Mouse (Mus musculus): ENCODE measurements around the gene Borcs6.
A peak's percentile ranks its signal among the peaks of the same experiment; 100 is the strongest.

The Borcs6 gene

DNA sequence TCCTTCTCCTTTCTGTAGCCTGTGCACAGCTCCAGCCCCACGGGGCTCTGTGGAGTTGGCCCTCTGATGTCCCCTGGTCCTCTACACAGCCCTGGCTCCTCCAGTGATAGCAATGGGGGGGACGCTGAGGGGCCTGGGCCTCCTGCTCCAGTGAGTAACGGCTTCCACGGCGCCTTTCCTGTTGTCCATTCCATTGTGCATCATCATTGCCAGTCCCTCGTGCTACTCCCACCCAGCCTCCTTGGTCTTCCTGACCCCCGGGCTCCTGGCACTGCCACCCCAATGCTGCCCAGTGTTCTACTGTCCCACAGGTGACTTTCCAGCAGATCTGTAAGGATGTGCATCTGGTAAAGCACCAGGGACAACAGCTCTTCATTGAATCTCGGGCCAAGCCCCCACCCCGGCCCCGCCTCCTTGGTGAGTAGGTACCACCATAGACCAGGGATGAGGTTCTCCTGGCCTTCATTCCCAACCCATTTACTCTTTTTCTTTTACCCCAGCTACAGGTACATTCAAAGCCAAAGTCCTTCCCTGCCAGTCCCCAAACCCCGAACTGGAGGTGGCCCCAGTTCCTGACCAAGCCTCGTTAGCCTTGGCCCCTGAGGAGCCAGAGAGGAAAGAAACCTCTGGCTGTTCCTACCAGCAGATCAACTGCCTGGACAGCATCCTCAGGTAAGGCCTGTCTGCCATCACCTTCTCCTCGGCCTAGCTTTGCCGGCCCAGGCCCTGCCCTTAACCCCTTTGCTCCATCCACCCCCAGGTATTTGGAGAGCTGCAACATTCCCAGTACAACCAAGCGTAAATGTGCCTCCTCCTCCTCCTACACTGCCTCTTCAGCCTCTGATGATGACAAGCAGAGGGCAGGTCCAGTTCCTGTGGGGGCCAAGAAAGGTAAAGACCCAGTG lies 44.3 kb downstream of the Borcs6 start:
- no peak for DNase-seq (ENCODE audit: low spot score)

DNA sequence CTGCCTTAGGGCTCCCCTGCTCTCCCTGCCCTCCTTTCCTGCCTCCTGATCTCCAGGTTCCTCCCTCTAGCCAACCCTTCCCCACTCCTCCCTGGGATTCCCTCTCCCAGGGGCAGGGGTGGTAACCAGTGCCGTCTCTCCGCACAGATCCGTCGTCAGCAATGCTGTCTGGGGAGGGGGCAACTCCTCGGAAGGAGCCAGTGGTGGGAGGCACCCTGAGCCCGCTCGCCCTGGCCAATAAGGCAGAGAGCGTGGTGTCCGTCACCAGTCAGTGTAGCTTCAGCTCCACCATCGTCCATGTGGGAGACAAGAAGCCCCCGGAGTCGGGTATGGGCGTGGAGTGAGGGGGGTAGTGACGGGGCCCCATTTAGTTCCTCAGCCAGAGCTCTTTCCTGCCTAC lies 45.0 kb downstream of the Borcs6 start:
- DNase-seq (ENCODE audit: low spot score) = no peak

DNA sequence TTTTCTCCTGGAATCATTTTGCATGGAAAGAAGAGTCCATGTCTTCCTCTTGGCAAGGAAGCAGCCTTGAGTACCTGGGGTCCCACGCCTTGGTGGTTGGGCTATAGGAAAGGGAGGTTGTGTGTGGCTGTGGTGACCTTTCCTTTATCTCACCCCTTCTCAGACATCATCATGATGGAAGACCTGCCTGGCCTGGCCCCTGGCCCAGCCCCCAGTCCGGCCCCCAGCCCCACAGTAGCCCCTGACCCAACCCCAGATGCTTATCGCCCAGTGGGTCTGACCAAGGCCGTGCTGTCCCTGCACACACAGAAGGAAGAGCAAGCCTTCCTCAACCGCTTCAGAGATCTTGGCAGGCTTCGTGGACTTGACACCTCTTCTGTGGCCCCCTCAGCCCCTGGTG lies 45.7 kb downstream of the Borcs6 start:
- DNase-seq (ENCODE audit: low spot score) = no peak

DNA sequence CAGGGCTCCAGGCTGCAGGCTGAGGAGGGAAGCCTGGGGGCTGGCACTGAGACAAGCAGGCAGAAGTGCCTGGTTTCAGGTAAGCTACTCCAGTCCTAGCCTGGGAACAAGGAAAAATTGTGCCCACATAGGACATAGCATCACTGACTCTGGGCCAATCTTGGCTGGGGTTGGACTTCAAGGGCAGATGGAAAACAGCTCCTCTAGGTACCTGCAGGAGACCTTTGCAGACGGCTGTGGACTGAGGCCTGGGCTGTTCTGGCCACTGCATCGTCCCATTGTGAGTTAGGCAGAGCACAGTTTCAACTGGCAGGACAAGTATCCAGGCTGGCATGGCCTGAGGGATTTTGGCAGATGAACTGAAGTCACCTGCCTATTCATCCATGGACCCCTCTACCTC lies 46.3 kb downstream of the Borcs6 start:
- no peak for DNase-seq (ENCODE audit: low spot score)

DNA sequence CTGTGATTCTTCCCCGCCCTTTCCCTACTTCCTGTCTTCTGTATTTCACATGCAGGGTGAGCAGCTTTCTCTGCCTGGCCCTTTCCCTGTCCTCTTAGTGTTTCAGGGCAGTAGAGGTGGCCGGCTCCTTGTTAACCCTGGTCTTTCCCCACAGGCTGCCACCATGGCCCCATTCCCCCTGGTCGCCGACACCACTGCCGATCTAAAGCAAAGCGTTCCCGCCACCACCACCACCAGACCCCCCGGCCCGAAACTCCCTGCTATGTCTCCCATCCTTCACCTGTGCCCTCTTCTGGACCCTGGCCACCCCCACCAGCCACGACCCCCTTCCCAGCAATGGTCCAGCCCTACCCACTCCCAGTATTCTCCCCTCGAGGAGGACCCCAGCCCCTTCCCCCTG lies 46.8 kb downstream of the Borcs6 start:
- no peak for DNase-seq (ENCODE audit: low spot score)

DNA sequence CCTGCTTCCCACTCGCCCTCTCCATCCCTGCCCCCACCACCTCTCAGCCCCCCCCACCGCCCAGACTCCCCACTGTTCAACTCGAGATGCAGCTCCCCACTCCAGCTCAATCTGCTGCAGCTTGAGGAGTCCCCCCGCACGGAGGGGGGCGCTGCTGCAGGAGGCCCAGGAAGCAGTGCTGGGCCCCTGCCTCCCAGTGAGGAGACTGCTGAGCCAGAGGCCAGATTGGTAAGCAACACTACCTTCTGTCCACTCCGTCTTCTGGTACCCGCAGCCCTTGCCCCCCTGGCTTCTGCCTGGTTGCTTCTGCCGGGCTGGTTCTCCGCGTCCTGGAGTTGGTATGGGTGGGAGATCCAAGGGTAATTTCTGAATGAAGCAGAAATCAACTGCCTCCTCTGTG lies 47.3 kb downstream of the Borcs6 start:
- no peak for DNase-seq (ENCODE audit: low spot score)

DNA sequence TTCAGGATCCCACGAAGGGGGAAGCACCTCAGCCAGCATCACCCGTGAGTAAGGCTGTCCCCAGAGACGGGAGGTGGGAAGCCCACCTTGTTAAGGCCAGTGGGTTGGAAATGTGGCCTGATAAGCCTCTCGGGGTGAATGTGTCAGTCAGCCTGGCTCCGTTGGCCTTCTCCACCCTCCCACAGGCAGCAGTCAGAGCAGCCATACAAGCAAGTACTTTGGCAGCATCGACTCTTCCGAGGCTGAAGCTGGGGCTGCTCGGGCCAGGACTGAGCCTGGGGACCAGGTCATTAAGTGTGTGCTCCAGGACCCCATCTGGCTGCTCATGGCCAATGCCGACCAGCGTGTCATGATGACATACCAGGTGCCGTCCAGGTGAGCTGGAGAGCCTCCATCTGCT lies 48.2 kb downstream of the Borcs6 start:
- DNase-seq (ENCODE audit: low spot score) = no peak

DNA sequence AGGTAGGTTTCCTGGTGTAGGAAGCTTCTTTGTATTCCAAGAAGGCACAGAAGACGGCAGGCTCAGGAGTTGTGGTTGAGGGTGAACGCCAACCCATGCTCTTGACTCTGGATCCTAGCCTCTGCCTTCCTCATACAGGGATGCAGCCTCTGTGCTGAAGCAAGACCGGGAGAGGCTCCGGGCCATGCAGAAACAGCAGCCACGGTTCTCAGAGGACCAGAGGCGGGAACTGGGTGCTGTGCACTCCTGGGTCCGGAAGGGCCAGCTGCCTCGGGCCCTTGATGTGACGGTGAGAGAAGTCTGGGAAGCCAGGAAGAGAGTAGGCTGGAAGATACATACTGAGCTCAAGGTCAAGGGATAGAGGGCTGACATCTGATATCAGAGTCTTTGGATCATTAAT lies 48.7 kb downstream of the Borcs6 start:
- DNase-seq (ENCODE audit: low spot score) = no peak

DNA sequence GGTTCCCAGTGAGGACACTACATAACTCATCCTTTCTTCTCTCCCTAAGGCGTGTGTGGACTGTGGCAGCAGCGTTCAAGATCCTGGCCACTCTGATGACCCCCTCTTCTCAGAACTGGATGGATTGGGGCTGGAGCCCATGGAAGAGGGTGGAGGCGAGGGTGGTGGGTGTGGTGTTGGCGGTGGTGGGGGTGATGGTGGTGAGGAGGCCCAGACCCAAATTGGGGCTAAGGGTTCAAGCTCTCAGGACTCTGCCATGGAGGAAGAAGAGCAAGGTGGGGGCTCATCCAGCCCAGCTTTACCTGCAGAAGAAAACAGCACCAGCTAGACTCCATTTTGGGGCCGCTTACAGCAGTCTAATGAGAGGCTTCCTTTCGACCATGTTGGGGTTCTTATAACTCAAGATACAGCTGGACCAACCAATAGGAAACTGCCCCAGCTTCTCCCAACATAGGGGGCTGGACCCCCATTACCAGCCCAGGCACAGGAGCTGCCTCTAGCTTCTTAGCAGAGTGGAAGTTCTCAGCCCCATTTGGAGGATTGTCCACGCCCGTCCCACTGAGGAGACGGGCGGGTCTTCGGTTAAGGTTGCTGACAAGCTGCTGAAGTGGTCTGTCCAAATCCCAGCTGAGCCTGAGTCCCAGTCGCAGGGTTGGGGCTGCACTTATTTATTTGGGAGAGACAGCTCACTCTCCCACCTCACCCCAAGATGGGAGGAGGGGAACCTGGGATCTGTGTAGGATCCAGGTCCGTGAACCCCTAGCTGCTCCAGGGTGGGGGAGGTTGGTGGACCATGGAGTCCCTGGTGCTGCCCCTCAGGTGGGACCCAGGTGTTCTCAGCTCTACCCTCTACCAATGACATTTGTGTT lies 49.7 kb downstream of the Borcs6 start:
- DNase-seq (ENCODE audit: low spot score) = no peak

DNA sequence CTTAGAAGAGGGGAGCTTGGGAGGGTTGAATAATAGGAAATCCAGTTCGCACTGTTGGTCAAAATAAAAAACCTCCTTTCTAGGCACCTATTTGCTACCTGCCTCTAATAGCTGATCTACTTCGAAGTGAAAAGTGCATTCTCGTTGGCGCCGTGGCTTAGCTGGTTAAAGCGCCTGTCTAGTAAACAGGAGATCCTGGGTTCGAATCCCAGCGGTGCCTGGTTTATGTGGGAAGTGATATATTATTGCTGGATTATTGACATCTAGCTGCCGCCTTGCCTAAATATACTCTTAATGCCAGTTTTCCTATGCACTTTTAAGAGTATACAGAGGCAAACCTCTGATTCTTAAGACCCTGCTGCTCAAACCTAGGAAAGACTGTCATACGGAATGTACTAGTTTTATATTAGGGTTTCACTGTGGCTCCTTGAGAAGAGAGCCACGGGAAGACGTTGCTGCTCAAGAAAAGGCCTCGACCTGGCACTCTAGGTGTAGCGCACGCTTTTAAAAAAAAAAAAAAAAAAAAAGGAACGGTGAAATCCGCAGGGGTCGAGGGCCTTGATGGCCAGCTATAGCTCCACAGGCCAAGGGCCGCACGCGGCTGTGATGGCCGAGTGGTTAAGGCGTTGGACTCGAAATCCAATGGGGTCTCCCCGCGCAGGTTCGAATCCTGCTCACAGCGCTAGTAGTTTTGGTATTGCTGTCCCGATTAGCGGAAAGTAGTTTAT lies 51.0 kb downstream of the Borcs6 start:
- DNase-seq (ENCODE audit: low spot score) = peak; percentile 91

All from lung, postnatal 25 days (tissue).